Mouse (Mus musculus) kidney, adult 18-20 months (tissue): Measurements from ENCODE around the gene Syt6.
"Not testable (repeated sequence)": the region's sequence is repeated elsewhere in the genome, so short reads cannot be mapped to it uniquely, and the experiment has no call there.

Source experiments
- DNase-seq: peaks from one replicate; pipeline ENCODE4 v3.0.0; 2021

Syt6 gene

DNA sequence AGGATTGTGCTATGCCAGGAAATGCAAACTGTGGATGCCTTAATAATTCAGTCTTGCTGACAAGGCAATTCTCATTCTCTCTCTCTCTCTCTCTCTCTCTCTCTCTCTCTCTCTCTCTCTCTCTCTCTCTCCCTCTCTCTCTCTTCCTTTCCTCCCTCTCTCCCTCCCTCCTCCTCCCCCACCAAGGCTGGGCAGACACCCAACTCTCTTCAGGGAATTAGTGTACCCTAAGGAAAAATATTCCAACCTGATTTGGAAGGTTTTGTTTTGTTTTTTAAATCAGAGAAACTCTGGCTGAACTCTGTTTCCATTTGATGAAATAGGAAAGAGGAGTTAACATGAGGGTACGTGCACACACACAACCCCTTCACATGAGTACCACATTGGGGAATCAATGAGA, 26.5 kb downstream of the Syt6 start:
- DNase-seq: no peak

DNA sequence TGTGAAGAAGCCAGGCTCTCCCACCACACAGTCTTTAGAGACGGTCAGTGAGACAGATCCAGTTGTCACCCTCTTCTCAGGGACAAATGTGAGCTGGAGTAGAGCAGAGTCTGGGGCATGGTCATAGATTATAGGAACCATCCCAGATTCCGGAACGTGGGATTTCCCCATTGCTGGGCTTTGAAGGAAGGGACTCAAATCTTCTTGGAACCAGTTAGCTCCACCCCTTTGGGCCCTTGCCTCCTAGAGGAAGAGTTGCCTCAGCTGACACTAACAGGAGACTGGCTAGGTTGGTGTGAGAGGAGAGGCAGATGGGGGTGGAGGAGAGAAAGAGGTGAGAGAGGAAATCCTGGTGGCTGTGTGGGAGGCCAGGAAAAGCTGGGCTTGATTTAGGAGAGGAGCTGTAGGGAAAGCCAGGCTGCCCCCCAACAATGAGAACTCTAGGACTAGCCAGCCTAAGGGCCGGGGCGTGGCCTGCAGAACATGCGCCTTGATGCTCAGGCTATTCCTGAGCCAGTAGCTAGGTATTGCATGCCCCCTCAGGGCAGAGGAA, 31.1 kb downstream of the Syt6 start:
- no peak for DNase-seq

DNA sequence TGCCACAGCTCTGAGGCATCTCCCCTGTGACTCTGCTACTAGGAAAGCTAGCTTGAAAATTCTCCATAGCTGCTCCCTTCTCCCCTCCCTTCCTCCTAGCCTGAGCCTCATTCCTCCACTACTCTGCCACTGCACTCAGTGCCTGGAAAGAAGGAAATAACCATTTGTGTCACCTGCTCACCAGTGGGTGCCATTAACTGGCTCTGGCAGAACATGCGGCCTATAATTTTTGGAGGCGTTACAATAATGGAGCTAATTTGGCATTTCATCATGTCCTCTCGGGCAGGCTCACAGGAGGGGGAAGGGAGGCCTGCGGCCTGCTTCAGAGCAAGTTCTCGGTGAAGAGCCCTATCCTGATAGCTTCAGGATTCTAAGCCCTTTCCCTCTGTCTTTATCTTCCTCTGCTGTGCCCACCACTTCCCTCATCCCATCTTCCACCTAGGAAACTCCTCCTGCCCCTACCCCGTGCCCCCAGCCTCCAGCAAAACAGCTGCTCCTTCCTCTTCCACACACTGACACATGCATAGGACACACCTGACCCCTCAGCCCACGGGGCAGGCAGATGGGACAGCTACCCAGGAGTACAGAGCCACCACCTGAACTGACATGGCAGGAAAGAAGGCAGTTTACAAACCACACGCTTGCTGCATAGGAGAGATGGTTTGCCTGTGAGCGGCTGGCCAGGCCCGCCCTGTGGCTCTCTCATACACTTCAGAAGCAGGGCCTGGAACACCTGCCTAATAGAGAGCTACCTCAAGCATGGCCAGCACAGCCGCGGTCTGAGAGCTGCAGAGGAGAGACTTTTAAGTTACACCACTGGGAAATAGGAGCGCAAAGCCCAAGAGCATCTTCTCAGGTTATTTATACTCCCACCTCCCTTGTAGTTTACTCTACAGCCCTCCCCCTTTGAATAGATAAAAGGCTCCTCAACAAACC, 31.9 kb downstream of the Syt6 start:
- DNase-seq: no peak

DNA sequence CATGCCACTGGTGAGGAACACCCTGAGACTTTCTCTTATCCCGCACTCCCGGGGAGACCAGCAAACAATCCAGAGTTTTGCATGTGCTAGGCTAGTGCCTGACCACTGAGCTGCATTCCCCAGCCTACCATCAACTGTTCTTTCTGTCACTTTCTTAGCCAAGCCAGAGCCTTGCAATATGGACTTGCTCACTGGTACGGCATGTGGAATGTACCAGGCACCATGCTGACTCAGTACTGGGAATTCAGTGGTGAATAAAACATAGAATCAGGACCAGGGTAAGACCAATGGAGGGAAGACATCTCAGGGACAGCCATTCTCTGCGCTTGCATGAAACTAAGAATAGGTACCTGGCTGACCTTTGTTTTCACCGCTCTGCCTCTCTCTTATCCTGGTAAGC, 35.2 kb downstream of the Syt6 start:
- no peak for DNase-seq

DNA sequence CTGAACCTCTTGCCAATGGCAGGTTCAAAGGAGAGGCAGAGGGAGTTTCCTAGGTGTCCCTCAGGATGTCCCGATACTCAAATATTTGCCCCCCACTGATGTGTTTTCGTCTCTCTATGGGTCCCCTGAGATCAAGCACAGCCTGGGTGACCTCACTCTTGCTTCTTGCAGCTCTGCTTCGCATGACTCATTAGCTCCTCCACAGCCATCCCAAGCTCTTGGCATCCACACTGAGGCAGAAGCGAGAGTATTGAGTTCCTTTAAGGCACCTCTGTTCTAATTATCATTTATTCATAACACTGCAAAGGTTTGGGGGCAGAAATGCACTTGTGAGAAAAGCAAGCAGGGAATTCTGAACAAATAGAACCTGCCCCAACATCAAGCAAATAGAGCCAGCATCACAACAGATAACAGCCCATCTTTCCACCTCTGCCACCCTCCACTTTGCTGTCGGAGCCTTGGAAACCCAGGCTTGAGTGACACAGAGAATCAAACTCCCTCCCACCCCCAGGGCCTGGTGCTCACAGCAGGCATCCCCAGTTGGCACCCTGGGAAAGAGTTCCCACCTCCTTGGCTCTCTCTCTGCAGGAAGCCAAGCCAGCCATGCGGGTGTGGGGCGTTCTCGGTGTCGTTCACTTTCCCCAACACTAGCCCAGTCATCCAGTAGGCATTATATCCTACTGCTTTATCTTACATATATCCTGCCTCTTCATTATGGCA, 37.8 kb downstream of the Syt6 start:
- DNase-seq: no peak

- DNase-seq: no peak
Measured at GRCm38 (mm10) chr3:103615621-103616020, 40.6 kb downstream of the Syt6 start.

- no peak for DNase-seq
Measured at GRCm38 (mm10) chr3:103616981-103617380, 42.0 kb downstream of the Syt6 start.

GRCm38 (mm10) chr3:103620101-103620500, 45.1 kb downstream of the Syt6 start:
- DNase-seq: no peak

DNA sequence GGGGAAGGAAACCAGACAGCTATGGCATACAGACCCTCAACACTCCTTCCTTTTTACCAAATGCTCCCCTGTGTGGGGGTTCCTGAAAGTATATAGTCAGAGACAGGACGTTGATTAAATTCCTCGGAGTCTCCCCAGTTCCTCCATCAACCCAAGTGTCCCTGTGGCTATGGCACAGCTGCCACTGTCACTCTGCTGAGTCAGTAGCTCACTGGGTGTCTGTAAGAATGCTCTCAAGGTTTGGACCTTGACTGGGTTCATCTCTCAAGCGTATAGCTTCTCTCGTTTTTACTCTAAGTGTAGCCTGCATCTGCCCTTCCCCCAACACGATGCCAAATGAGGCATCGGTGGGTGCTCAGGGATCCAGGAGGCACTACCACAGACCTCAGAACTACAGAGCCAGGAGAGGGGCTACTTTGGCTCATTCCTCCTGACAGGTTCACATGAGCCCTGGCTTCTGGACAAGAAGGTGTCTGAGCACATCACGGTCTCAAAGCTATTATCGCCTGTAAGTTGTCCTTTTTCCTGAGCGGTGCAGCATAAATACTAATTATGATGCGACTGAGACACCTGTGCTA, 49.0 kb downstream of the Syt6 start:
- DNase-seq: no peak

DNA sequence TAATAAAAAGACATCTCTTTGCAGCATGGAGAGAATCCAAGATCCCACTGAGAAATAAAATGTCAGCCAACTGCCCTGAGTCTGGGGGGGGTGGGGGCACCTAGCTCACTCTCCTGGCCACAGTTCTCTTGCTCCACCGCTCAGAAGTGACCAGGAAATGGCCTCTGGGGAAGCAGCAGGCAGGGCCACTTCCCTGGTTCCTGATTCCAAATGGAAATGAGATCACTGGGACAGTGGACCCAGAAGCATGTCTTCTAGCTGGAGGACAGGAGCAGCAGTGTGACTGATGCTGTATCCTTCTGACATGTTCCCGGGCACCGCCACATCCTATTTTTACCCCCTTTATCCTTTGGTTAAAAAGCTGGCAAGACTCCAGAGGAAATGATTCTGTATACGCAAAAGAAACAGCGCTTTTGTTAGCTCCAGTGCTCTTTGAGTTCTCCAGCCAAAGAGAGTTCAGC, 49.6 kb downstream of the Syt6 start:
- DNase-seq: no peak

DNA sequence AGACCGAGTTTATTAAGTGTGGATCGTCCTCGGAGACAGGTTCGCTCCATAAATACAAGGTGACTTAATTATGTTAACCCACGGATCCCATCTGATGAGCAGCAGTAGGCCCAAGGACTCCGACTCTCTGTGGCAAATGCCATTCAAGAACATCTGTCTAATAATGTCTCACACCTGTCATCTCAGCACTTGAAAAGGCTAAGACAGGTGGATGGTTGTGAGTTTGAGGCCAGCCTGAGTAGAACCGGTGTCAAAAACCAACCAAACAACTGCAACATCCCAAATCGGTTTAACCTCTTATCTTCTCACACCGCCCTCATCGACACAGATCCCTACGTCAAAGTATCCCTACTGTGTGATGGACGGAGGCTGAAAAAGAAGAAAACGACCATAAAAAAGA, 50.1 kb downstream of the Syt6 start:
- no peak for DNase-seq

DNA sequence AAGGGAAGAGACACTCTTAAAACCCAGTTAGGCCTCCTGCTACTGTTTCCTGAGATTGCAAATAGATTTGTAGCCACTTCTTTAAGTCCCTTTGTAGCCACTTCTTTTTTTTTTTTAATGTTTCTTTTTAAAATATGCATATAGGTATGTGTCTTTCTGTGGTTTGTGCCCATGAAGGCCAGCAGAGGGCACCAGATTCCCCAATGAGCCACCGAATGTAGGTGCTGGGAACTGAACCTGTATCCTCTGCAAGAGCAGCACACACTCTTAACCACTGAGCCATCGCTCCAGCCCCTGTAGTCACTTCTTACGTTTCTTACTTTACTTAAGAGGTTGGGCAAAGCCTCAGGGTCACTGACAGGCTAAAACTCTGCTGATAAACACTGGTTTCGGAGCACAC, 51.5 kb downstream of the Syt6 start:
- DNase-seq: no peak

DNA sequence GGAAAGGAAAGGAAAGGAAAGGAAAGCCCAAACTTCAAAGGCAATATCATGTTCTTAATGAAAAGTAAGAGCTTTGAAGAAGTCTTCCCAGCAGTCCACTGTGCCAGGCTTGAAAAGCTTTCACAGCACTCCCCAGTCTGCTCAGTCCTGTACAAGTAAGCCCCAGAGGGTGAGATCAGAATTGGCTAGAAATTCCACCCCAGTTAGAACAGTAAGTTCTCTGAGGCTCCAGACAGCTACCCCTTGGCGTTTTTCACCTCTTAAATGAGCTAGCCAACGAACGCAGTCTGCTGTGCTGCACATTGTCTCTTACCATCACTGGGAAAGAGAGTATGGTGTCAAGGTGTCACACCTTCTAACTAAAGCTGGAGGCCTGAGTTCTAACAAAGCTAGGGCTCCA, 52.6 kb downstream of the Syt6 start:
- DNase-seq: no peak

- no peak for DNase-seq
Measured at GRCm38 (mm10) chr3:103633124-103633523, 58.1 kb downstream of the Syt6 start.

GRCm38 (mm10) chr3:103633831-103634230, 58.8 kb downstream of the Syt6 start:
- no peak for DNase-seq

DNA sequence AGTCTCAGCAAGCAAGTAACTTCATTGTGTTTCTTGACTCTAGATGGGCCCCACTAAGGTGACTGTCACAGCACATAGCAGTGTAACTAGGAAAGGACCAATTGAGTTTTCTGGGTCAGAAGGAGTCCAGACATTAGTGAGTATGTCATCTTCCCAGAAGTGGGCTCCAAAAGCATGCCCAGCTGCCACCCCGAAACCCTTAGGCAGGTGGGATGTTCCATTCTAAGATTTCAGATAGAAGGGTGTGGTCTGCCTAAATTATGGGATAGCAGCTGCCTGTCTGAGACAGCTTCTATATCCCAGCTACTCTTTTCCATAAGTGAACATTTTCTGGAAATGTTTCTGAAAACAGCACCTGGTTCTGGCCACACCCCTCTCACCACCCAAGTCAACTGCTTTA, 59.2 kb downstream of the Syt6 start:
- no peak for DNase-seq

- DNase-seq: no peak
Measured at GRCm38 (mm10) chr3:103637641-103638040, 62.6 kb downstream of the Syt6 start.

DNA sequence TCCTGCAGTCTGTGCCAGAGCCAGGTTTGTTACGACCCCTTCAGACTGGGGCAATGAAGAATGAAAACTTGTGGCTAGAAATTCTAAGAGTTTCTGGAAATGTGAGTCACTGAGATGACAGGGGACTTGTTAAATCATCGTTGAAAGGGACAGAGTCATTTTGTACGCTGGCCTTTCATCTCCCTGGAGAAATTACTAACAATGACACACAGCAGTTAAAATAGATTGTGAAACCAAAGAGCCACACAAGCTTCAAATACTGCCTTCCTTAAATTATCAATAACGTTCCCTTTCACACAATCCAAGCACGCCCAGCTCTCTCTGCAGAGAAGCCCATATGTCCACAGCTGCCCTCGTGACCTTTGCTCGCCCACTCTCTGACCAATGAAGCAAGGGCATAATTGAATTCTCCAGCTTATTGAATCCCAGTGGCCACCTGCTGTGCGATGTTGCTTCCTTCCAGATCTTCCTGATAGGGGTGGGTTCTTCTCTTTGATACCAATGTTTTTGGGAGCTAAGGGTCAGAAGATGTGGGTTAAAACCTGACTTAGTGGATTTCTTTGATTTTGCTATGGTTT, 65.3 kb downstream of the Syt6 start:
- no peak for DNase-seq

DNA sequence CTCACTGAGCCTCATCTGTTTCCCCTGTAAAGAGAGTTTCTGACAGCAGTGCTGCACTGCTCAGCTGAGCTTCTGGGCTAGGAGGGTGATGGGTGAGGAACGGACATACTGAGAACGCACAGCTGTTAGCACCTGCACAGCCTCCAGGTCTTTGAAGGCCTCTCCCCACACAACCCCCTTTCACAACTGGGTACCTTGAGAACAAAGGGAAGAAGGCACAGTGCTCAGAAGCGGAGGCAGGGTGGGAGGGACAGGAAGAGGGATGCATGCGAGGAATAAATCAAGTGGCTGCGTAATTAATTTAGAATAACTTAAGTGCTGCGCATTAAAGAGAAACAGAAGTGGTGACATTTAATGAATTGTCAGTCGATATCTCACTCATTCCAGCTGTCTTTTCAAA, 66.3 kb downstream of the Syt6 start:
- no peak for DNase-seq

- DNase-seq: not testable (repeated sequence)
Measured at GRCm38 (mm10) chr3:103645968-103646367, 70.9 kb downstream of the Syt6 start, which contains the start of gene Atg4a-ps. Gene Atg4a-ps (minus strand): TSS chr3:103646068.

GRCm38 (mm10) chr3:103647164-103647867, 72.3 kb downstream of the Syt6 start:
- DNase-seq: no peak

DNA sequence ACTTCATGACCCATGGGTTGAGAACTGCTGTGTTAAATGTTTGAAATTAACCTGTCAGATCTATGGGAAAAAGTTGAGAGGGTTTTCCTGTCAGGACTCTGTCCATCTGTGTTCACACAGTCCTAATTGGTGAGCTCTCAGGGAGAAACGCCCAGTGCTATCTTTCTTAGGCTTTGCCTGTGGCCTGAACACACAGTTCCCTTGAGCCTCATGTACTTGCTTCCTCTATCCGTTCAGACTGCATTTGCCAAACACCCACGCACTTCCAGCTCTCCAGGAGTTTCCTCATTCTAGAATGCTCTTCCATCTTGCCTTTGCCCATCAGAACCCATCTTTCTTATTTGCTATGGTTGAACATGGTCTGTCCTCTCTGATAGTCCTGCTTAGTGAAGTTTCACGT, 73.5 kb downstream of the Syt6 start:
- DNase-seq: no peak
